Mouse (Mus musculus) G1E-ER4 (cell line): ENCODE measurements around the gene Hkdc1. TPM values are rescaled to one million over a fixed set of nuclear protein-coding genes. Genes with fewer than 3 reads are reported as not detected.

Experiments used
- GATA1 ChIP-seq: IDR thresholded peaks from one replicate; pipeline ENCODE4 v1.8.0; 2012; ENCODE audit warnings: low read length, inconsistent platforms
- polyA plus RNA-seq: library from polyadenylated mRNA; stranded (reverse); fragments of >175 nt; gene quantifications from 2 replicates; pipeline ENCODE4 v1.2.3, GENCODE M21; 2012

The Hkdc1 gene
- polyA plus RNA-seq, 1 experiment = not detected

DNA sequence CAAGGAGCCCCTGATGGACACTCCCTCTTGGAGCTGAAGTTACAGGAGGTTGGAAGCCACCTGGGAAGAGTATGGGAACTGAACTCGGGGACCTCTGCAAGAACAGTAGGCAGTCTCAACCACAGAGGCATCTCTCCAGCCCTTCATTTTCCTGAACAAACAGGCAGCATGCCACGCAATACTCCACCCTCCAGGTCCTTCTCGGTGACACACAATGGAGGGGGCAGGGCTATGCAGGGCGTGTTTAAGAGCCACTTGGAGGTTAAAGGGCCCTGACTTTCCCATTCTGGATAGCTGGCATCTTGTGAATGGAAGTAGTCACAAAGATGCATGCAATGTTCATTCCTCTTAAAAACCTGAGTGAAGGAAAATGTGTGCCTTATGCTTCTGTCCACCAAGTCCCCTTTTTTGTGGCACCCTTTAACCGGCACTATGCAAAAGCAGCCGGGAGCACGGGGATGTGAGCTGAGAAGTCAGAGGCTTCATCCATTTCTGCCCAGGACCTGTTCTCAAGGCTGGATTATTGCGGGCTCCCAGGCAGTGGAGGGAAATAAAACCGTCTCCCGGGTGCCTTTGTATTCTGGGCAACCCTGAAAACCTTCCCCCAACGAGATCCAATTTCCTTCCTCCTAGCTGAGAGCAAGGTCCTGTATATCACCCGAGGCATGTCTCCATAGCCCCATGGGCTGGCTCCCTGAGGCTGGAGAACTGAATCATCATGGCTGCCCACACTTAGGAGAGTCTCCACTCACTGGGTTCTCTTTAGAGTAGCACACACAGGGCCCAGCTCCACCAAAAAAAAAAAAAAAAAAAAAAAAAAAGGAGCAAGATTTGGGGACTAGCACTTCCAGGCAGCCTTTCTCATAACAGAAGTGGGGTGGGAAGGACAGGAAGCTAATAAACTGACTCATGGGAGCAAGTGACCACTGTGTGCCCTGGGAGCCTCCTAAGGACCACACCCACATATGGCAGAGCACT, 85.4 kb downstream of the Hkdc1 start:
- TF ChIP-seq GATA1 = no peak

DNA sequence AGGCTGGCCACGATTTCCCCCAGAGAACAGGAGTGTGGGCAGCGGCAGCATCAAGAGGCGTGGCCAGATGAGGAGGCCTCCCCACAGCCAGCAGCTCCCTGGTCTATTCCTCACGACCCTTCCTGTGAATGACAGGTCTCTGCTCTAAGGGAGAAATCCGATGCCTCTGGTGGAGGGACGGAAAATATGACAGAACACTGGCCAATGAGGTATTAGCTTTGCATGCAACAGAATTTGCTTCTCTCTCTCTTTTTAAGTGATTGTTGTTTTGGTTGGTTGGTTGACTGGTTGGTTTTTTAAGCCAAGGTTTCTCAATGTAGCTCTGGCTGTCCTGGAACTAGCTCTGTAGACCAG, 86.9 kb downstream of the Hkdc1 start:
- no peak for TF ChIP-seq GATA1

DNA sequence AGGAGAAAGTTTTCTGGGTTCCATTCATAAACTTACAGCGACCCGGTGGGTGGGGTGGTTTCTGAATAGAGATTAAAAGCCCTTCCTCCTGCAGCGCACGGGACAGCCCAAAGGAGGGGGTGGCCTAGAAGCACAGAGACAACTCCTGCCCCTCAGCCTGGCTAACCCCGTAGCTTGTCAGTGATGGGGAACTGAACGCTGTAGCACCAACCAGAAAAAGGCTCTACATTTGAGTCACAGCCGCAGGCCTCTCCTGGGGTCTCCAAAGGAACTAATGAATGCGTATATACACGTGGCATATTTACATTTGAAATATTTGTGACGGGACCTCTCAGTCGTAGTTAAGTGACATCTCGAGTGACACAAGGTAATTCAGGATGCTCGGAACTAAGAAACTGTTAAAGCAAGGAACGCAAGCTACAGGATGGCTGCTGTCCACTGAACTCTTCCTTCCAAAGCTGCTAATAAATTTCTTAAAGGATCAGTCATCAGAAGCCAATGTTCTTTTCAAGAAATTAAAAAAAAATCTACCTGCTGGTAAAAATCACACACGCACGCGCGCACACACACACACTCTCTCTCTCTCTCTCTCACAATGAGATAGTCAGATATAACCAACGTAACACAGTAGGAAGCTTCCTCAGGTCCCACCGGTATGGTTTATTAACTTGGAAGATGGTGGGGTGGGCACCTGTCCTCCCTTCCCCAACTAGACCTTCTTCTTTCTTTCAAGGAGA, 87.4 kb downstream of the Hkdc1 start:
- TF ChIP-seq GATA1 = no peak

DNA sequence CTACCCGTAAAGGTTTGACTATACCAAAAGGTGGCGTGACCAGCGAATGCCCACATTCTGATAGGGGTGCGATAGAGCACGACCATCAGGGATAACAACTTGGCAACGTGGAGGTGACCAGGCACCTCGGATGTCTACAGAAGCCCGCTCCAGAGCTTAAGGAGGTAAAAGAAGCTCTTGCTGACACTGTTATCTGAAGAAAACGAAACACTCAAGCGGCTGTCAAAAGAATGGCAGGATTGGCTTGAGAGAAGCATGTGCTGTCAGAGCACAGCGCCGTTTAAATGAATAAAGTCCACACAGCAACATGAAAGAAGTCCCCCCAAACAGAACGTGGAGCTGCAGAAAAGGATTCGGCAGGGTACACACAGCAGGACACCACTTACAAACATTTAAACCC, 89.0 kb downstream of the Hkdc1 start:
- no peak for TF ChIP-seq GATA1

Other genes with a start within 250 kb of the Hkdc1 start
- gene Tspan15, start 191.2 kb downstream of the Hkdc1 start, polyA plus RNA-seq = 0.35 and 0.70 TPM in 2 replicates
- gene Tacr2, start 170.1 kb downstream of the Hkdc1 start, polyA plus RNA-seq = not detected in 2 replicates
- gene Hk1, start 42.6 kb downstream of the Hkdc1 start, polyA plus RNA-seq = 295 and 311 TPM in 2 replicates
- gene 4930507D05Rik, start 27.0 kb upstream of the Hkdc1 start, polyA plus RNA-seq = 0.05 and 0.12 TPM in 2 replicates
- gene Supv3l1, start 27.2 kb upstream of the Hkdc1 start, polyA plus RNA-seq = 12.3 and 25.8 TPM in 2 replicates
- 5.6 and 6.8 TPM in 2 replicates for gene Vps26a, start 64.3 kb upstream of the Hkdc1 start, polyA plus RNA-seq
- 1.8 and 10.7 TPM in 2 replicates for gene Srgn, start 105.0 kb upstream of the Hkdc1 start, polyA plus RNA-seq
- 11.1 and 11.6 TPM in 2 replicates for gene Kif1bp, start 156.0 kb upstream of the Hkdc1 start, polyA plus RNA-seq
- 61.8 and 75.7 TPM in 2 replicates for gene Ddx21, start 179.8 kb upstream of the Hkdc1 start, polyA plus RNA-seq
- 31.2 and 44.2 TPM in 2 replicates for gene Ddx50, start 228.7 kb upstream of the Hkdc1 start, polyA plus RNA-seq